Mouse (Mus musculus) liver, embryonic 14.5 days (tissue): ENCODE results near the gene Lexm. TPM values are rescaled to one million over a fixed set of nuclear protein-coding genes. Genes with fewer than 3 reads are reported as not detected.

Source experiments
- ATAC-seq: fragments of 200-750 bp; cut with Nextera tagmentation; 2 replicates; pipeline ENCODE4 v1.8.0; 2017; ENCODE audit warnings: moderate number of reproducible peaks, mild to moderate bottlenecking, moderate library complexity; ENCODE audit not compliant: insufficient read depth
- DNase-seq, 3 experiments: peaks; one replicate each; pipeline ENCODE4 v3.0.0-alpha.2; 2012 to 2013; ENCODE audit warnings: low read depth in 3 of 3, low spot score in 3 of 3
- H3K27ac ChIP-seq: fragments of 300-500 bp; sonication (generic); 2 replicates; pipeline ENCODE4 v1.5.1; 2014; ENCODE audit warnings: moderate library complexity, mild to moderate bottlenecking, control low read depth, inconsistent platforms
- H3K27me3 ChIP-seq: fragments of 300-500 bp; sonication (generic); 2 replicates; pipeline ENCODE4 v1.6.1; 2014; ENCODE audit warnings: mild to moderate bottlenecking, low read length, moderate library complexity; ENCODE audit not compliant: control insufficient read depth, insufficient read depth
- H3K36me3 ChIP-seq: fragments of 300-500 bp; sonication (generic); replicated peaks from 2 replicates; pipeline ENCODE4 v1.6.1; 2014; ENCODE audit warnings: low read depth; ENCODE audit not compliant: control insufficient read depth, insufficient read depth
- H3K4me1 ChIP-seq, 2 experiments: fragments of 200-500 bp in 1 of 2; fragments of 300-500 bp in 1 of 2; sonication (generic) in 1 of 2; replicated peaks; 2 replicates each; pipeline ENCODE4 v1.6.1; 2012 to 2014; ENCODE audit warnings: antibody characterized with exemption in 1 of 2, inconsistent platforms in 1 of 2, low read length in 1 of 2; ENCODE audit not compliant: control insufficient read depth in 2 of 2, insufficient read depth in 2 of 2
- H3K4me2 ChIP-seq: fragments of 300-500 bp; sonication (generic); 2 replicates; pipeline ENCODE4 v1.6.1; 2014; ENCODE audit warnings: low read depth, mild to moderate bottlenecking, control low read depth, moderate library complexity
- H3K4me3 ChIP-seq, 2 experiments: fragments of 200-500 bp in 1 of 2; fragments of 300-500 bp in 1 of 2; sonication (generic) in 1 of 2; 2 replicates each; pipeline ENCODE4 v1.5.1; 2012 to 2014; ENCODE audit warnings: low read depth in 2 of 2, low read length in 2 of 2, mild to moderate bottlenecking in 2 of 2, control low read depth in 1 of 2, inconsistent platforms in 1 of 2, moderate library complexity in 1 of 2; ENCODE audit not compliant: insufficient read depth in 1 of 2
- H3K9ac ChIP-seq: fragments of 300-500 bp; sonication (generic); replicated peaks from 2 replicates; pipeline ENCODE4 v1.6.1; 2014; ENCODE audit warnings: mild to moderate bottlenecking, control low read depth, moderate library complexity
- H3K9me3 ChIP-seq: fragments of 300-500 bp; sonication (generic); 2 replicates; pipeline ENCODE4 v1.6.1; 2016; ENCODE audit warnings: low read length, mixed read lengths; ENCODE audit not compliant: control insufficient read depth
- CTCF ChIP-seq: IDR thresholded peaks from 2 replicates; pipeline ENCODE4 v1.5.1; 2016; ENCODE audit warnings: antibody characterized with exemption, low read depth, control low read depth
- EP300 ChIP-seq: IDR thresholded peaks from 2 replicates; pipeline ENCODE4 v1.6.1; 2016; ENCODE audit warnings: antibody characterized with exemption, low read depth
- WGBS: fragments of 180-500 bp; shearing (Covaris S2); extraction: QIAGEN DNeasy Blood & Tissue Kit; methylation state at CpG from one replicate; pipeline ENCODE4 v1.1.7; 2014; ENCODE audit not compliant: insufficient replicate concordance; 5-methylcytosine and 5-hydroxymethylcytosine counted together
- polyA plus RNA-seq, 2 experiments: library from polyadenylated mRNA; depleted of rRNA in 1 of 2; stranded (reverse) in 1 of 2; unstranded in 1 of 2; fragments of >200 nt; fragmentation: Nextera tagmentation in 1 of 2; extraction: Ambion mirVana in 1 of 2; gene quantifications; 2 replicates each; pipeline versions ENCODE4 v1.2.1 to v1.2.3; 2012 to 2014

Gene Lexm
- polyA plus RNA-seq, 2 experiments: 0.10 TPM; not detected in 1

DNA sequence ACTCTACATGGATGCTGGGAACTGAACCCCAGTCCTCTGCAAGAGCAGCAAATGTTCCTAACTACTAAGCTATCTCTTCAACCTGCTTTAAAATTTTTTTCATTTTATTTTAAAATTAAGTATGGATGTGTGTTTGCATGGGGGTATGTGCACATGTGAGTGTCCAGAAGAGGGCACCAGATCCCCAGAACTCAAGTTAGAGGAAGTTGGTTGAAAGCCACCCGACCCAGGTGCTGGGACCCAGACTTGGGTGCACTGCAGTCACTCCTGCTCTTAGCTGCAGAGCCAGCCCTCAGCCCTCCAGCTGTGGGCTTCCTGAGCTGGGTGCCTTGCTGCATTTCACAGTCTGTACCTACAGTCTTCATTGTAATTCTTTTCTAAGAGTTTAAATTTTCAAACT is 17.6 kb downstream of the Lexm start:
- 21% methylated on average over 1 of the region's 1 CpGs for WGBS
- ATAC-seq (no peak), DNase-seq (no peak)
- H3K27ac ChIP-seq: no peak overlapping the region
- H3K9ac ChIP-seq: no peak overlapping the region
- H3K36me3 ChIP-seq: no peaks in the 10 kb centered on the region
- no peak overlapping the region for H3K4me3 ChIP-seq
- no peak overlapping the region for H3K4me2 ChIP-seq
- H3K27me3 ChIP-seq: no peaks in the 10 kb centered on the region
- H3K9me3 ChIP-seq: no peaks in the 10 kb centered on the region
- no peaks in the 10 kb centered on the region for H3K4me1 ChIP-seq
- no peak for TF ChIP-seq EP300
- peak; percentile 25; the same call in 1 of the 2 replicates for TF ChIP-seq CTCF

- no peak overlapping the region for H3K4me3 ChIP-seq
- H3K4me2 ChIP-seq: no peak overlapping the region
- ATAC-seq (no peak), DNase-seq (no peak)
- no peaks in the 10 kb centered on the region for H3K36me3 ChIP-seq
- no peaks in the 10 kb centered on the region for H3K27me3 ChIP-seq
- 58% methylated on average over 4 of the region's 4 CpGs for WGBS
- H3K9me3 ChIP-seq: no peaks in the 10 kb centered on the region
- H3K27ac ChIP-seq: no peak overlapping the region
- no peak overlapping the region for H3K9ac ChIP-seq
- no peak for TF ChIP-seq CTCF
- TF ChIP-seq EP300: no peak
- no peaks in the 10 kb centered on the region for H3K4me1 ChIP-seq
These were observed 19.3 kb downstream of the Lexm start for GRCm38 (mm10) chr4:106597741-106598140.

DNA sequence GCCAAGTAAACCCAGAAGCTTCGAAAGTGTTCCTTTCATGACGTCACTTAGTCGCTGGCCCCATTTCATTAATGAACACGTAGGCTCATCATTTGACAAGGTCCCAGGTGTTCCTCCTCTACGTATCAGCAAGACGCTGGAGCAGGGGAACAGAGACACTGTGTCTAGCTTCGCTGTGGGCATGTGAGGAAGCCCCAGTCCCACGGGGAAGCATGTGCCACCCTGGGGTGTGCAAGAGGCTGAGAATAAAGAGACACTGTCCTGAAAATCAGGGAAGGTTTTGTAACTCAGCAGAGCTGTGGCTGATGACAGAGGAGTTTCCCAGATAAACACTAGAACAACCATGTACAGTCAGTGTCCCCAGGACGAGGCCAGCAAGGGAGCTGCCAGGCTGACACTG is 20.0 kb downstream of the Lexm start:
- H3K4me2 ChIP-seq: no peak overlapping the region
- no peak for ATAC-seq
- no peak overlapping the region for H3K9ac ChIP-seq
- TF ChIP-seq EP300: no peak
- TF ChIP-seq CTCF: no peak
- DNase-seq: no peak
- no peak overlapping the region for H3K27ac ChIP-seq
- 66% methylated on average over 9 of the region's 9 CpGs for WGBS
- no peaks in the 10 kb centered on the region for H3K9me3 ChIP-seq
- H3K27me3 ChIP-seq: no peaks in the 10 kb centered on the region
- no peaks in the 10 kb centered on the region for H3K36me3 ChIP-seq
- H3K4me1 ChIP-seq: no peaks in the 10 kb centered on the region
- no peak overlapping the region for H3K4me3 ChIP-seq

DNA sequence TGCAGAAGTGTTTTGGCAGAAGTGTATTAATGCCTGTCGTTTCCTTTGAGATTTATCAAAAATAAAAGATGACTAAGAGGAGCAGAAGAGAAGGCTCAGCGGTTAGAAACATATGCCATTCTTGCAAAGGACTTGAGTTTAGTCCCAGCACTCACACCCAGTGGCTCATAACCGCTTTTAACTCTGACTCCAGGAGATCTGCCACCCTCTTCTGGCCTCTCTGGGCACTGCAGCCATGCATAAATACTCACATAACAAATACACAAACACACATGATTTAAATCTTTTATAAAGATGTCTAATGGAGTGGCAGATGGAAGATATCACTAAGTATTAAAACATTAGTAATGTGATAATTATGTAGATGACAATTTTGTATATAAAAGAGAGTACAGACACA is 20.8 kb downstream of the Lexm start:
- WGBS: 47% methylated on average over 3 of the region's 3 CpGs
- ATAC-seq (no peak), DNase-seq (no peak)
- no peak overlapping the region for H3K9ac ChIP-seq
- no peaks in the 10 kb centered on the region for H3K4me1 ChIP-seq
- no peak overlapping the region for H3K4me3 ChIP-seq
- H3K27ac ChIP-seq: no peak overlapping the region
- H3K4me2 ChIP-seq: no peak overlapping the region
- no peaks in the 10 kb centered on the region for H3K9me3 ChIP-seq
- TF ChIP-seq CTCF (peak; percentile 51), EP300 (no peak)
- no peaks in the 10 kb centered on the region for H3K36me3 ChIP-seq
- H3K27me3 ChIP-seq: no peaks in the 10 kb centered on the region

GRCm38 (mm10) chr4:106593636-106594035 is 23.4 kb downstream of the Lexm start:
- WGBS: 42% methylated on average over 7 of the region's 7 CpGs
- DNase-seq (no peak), ATAC-seq (no peak)
- no peak overlapping the region for H3K9ac ChIP-seq
- no peaks in the 10 kb centered on the region for H3K27me3 ChIP-seq
- no peak overlapping the region for H3K27ac ChIP-seq
- no peak for TF ChIP-seq EP300
- TF ChIP-seq CTCF: peak; percentile 68
- H3K9me3 ChIP-seq: no peaks in the 10 kb centered on the region
- H3K36me3 ChIP-seq: no peaks in the 10 kb centered on the region
- no peak overlapping the region for H3K4me2 ChIP-seq
- H3K4me1 ChIP-seq: no peaks in the 10 kb centered on the region
- H3K4me3 ChIP-seq: no peak overlapping the region
